Mouse (Mus musculus) naive thymus-derived CD4-positive, alpha-beta T cell, adult 2 months (primary cell): Measurements from ENCODE around the gene Hdgfl3.
A peak's percentile ranks its signal among the peaks of the same experiment; 100 is the strongest.
"Not testable (repeated sequence)": the region's sequence is repeated elsewhere in the genome, so short reads cannot be mapped to it uniquely, and the experiment has no call there.

ENCODE experiments used
- DNase-seq: peaks from one replicate; pipeline ENCODE4 v3.0.0-alpha.2; 2011; ENCODE audit warnings: low read depth

Gene Hdgfl3

GRCm38 (mm10) chr7:81854568-81855307 is 79.5 kb downstream of the Hdgfl3 start:
- peak; percentile 69 for DNase-seq

- no peak for DNase-seq
Measured at GRCm38 (mm10) chr7:81851706-81852105, 82.6 kb downstream of the Hdgfl3 start.

GRCm38 (mm10) chr7:81850171-81850570 is 84.1 kb downstream of the Hdgfl3 start:
- DNase-seq, result no peak

- no peak for DNase-seq
Measured at GRCm38 (mm10) chr7:81849633-81850032, 84.6 kb downstream of the Hdgfl3 start.

GRCm38 (mm10) chr7:81849214-81849613 is 85.1 kb downstream of the Hdgfl3 start:
- DNase-seq, result no peak

- no peak for DNase-seq
Measured at GRCm38 (mm10) chr7:81847777-81848176, 86.5 kb downstream of the Hdgfl3 start.

- DNase-seq, result no peak
Measured at GRCm38 (mm10) chr7:81847010-81847409, 87.3 kb downstream of the Hdgfl3 start.

GRCm38 (mm10) chr7:81846008-81846407 is 88.3 kb downstream of the Hdgfl3 start:
- no peak for DNase-seq

- DNase-seq, result no peak
Measured at GRCm38 (mm10) chr7:81845313-81845712, 89.0 kb downstream of the Hdgfl3 start.

- DNase-seq, result no peak
Measured at GRCm38 (mm10) chr7:81844801-81845200, 89.5 kb downstream of the Hdgfl3 start.

GRCm38 (mm10) chr7:81843903-81844302 is 90.4 kb downstream of the Hdgfl3 start:
- no peak for DNase-seq

GRCm38 (mm10) chr7:81842998-81843397 is 91.3 kb downstream of the Hdgfl3 start:
- no peak for DNase-seq

- no peak for DNase-seq
Measured at GRCm38 (mm10) chr7:81842141-81842540, 92.1 kb downstream of the Hdgfl3 start.

- no peak for DNase-seq
Measured at GRCm38 (mm10) chr7:81841439-81841838, 92.8 kb downstream of the Hdgfl3 start.

- DNase-seq, result no peak
Measured at GRCm38 (mm10) chr7:81840661-81841181, 93.6 kb downstream of the Hdgfl3 start.

GRCm38 (mm10) chr7:81839746-81840145 is 94.5 kb downstream of the Hdgfl3 start:
- no peak for DNase-seq

- DNase-seq, result not testable (repeated sequence)
Measured at GRCm38 (mm10) chr7:81837771-81838170, 96.5 kb downstream of the Hdgfl3 start.

GRCm38 (mm10) chr7:81835430-81835829 is 98.8 kb downstream of the Hdgfl3 start:
- DNase-seq, result no peak

- no peak for DNase-seq
Measured at GRCm38 (mm10) chr7:81834847-81835246, 99.4 kb downstream of the Hdgfl3 start.
